Mouse (Mus musculus) embryo, embryonic 10.5 days (tissue): ENCODE results near the gene Fn3k.

Experiments
- DNase-seq: peaks from one replicate; pipeline ENCODE4 v3.0.0-alpha.2; 2015; ENCODE audit warnings: low spot score

Gene Fn3k

GRCm38 (mm10) chr11:121451753-121452635 is 17.3 kb downstream of the Fn3k start, which contains the start of gene Tbcd:
Gene Tbcd (plus strand): TSS chr11:121451949.
- peak; percentile 94 for DNase-seq

GRCm38 (mm10) chr11:121457874-121458273 is 23.2 kb downstream of the Fn3k start:
- no peak for DNase-seq

GRCm38 (mm10) chr11:121467408-121467807 is 32.7 kb downstream of the Fn3k start:
- DNase-seq: no peak

- DNase-seq: no peak
Measured at GRCm38 (mm10) chr11:121474831-121475230, 40.1 kb downstream of the Fn3k start.

GRCm38 (mm10) chr11:121475699-121476415 is 41.1 kb downstream of the Fn3k start:
- DNase-seq: peak; percentile 79

DNA sequence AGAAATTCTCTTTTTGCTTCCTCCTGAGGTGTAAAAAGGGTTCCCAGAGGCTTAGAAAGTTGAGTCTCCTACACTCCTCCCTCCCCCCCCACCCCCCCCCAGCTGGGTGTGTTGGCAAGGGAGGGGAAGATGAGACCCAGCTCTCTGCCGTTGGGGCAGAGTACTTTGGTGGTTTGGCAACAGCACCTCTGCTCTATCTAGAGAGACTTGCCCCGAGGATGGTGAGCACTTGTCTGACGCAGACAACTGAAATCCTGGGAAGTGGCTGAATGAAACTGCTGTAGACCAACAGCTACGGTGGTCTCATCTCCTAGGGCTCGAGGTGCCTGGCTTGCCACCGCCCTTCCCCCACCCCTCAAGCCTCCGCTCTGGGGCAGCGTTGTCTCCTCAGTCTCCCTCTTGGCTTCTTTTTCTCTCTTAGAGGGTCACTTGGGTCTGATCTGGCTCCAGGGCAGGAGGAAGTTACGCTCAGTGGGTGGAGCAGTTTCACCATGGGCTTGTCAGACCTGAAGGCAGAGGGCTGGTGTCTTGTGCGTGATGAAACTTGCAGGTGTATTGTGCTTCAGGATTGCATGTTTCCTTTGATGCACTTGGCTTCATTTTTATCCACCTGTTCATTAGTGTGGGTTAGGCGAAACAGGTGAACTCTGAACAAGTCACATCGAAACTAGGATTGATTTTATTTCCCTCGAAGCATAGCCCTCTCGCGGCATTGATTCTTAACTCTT is 44.9 kb downstream of the Fn3k start:
- no peak for DNase-seq

DNA sequence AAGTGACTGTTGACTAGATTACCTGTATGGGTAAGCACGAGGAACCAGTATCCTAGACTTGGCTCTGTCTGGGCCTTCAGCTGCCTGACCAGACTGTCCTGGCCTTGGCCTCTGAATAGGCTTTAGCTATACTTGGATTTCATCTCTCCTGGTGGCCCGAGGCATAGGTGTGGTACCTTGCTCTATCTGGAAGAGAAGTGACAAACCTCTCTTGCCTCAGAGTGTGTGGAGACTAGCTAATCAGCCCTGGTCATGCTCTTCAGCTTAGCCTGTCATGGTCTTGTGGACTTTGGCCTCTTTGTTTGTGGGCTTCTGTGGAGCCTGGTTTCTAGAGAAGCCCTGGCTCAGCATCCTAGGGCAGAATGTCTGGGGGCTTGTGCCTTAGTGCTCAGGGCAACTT is 46.4 kb downstream of the Fn3k start:
- DNase-seq: no peak

- DNase-seq: no peak
Measured at GRCm38 (mm10) chr11:121485882-121486281, 51.2 kb downstream of the Fn3k start.

- DNase-seq: no peak
Measured at GRCm38 (mm10) chr11:121490651-121491050, 55.9 kb downstream of the Fn3k start.
